Comparison of ENCODE assay signal across 10 mouse cellular contexts in genomic region chr1:93072279-93072865, GRCm38 (mm10). TPM values are rescaled to one million over a fixed set of nuclear protein-coding genes. Genes with fewer than 3 reads are reported as not detected.
DNase-seq lines count a peak whose midpoint lies in the region; ATAC-seq and TF ChIP-seq lines count a peak whose summit lies in the region.
"Had no signal": no experiment of that assay in that cellular context is flagged by ENCODE, and none has a peak within 500 bp of the region (broad histone marks: within the 10 kb centered on the region; RNA-seq: fewer than 3 reads in every experiment).

No protein-coding gene starts in this region.

- H3K9me3 ChIP-seq in kidney, postnatal 0 days (replicated peaks; ENCODE audit: low read length): no peaks in the 10 kb centered on the region
- H3K9me3 ChIP-seq in lung, embryonic 14.5 days (ENCODE audit: low read depth, low read length): no peaks in the 10 kb centered on the region
- H3K9me3 ChIP-seq: lung, embryonic 15.5 days had no signal

- H3K36me3 ChIP-seq in kidney, postnatal 0 days (ENCODE audit: insufficient read depth, low read length): no peaks in the 10 kb centered on the region
- no peaks in the 10 kb centered on the region for H3K36me3 ChIP-seq in lung, embryonic 14.5 days (ENCODE audit: insufficient read depth)
- H3K36me3 ChIP-seq: lung, embryonic 15.5 days had no signal

- WGBS in kidney, postnatal 0 days: 90% methylated on average over 2 of the region's 2 CpGs
- 84% methylated on average over 2 of the region's 2 CpGs for WGBS in lung, embryonic 14.5 days

- peak; percentile 27 for DNase-seq in adrenal gland, postnatal 10 days
- DNase-seq in adrenal gland, adult 18-20 months (ENCODE audit: low spot score in 2 of 2): no peak
- DNase-seq in kidney, postnatal 0 days (ENCODE audit: low spot score): peak; percentile 40
- no peak for DNase-seq in kidney, adult 8-10 months
- DNase-seq in R1 (ENCODE audit: low read depth, low spot score): peak; percentile 9
- no peak for DNase-seq in lung, embryonic 14.5 days
- no peak for DNase-seq in spleen, postnatal 10 days (ENCODE audit: low spot score in 2 of 2)
- no peak for DNase-seq in thymus, adult 18-20 months
- DNase-seq: gastrocnemius, postnatal 36 days had no signal

- no peak overlapping the region for H3K9ac ChIP-seq in kidney, postnatal 0 days (ENCODE audit: low read depth, low read length)
- H3K9ac ChIP-seq in lung, embryonic 14.5 days: no peak overlapping the region
- H3K9ac ChIP-seq: lung, embryonic 15.5 days had no signal

- no peaks in the 10 kb centered on the region for H3K4me1 ChIP-seq in kidney, postnatal 0 days (replicated peaks; ENCODE audit: insufficient read depth, low read length)
- no peaks in the 10 kb centered on the region for H3K4me1 ChIP-seq in lung, embryonic 14.5 days (ENCODE audit: insufficient read depth)

- H3K4me2 ChIP-seq in kidney, postnatal 0 days (ENCODE audit: low read length): no peak overlapping the region
- no peak overlapping the region for H3K4me2 ChIP-seq in lung, embryonic 14.5 days

- TF ChIP-seq CTCF in kidney, postnatal 0 days (IDR thresholded peaks at IDR 0.05; ENCODE audit: low read depth): peak; percentile 64
- peak; percentile 32; the same call in 1 of the 2 replicates for TF ChIP-seq CTCF in lung, embryonic 14.5 days (IDR thresholded peaks at IDR 0.05; ENCODE audit: low read depth)

- no peak for ATAC-seq in kidney, postnatal 0 days (replicated peaks; ENCODE audit: low FRiP score, low read depth)
- ATAC-seq in lung, embryonic 14.5 days (ENCODE audit: insufficient read depth): no peak

- H3K27ac ChIP-seq in kidney, postnatal 0 days: no peak overlapping the region
- H3K27ac ChIP-seq in lung, embryonic 14.5 days (ENCODE audit: low read depth): no peak overlapping the region
- H3K27ac ChIP-seq: lung, embryonic 15.5 days had no signal

- no peaks in the 10 kb centered on the region for H3K27me3 ChIP-seq in kidney, postnatal 0 days (ENCODE audit: insufficient read depth, low read length)
- no peaks in the 10 kb centered on the region for H3K27me3 ChIP-seq in lung, embryonic 14.5 days (ENCODE audit: insufficient read depth, low read length)
- H3K27me3 ChIP-seq: lung, embryonic 15.5 days had no signal

- H3K4me3 ChIP-seq in kidney, postnatal 0 days (replicated peaks; ENCODE audit: low read depth, low read length): no peak overlapping the region
- no peak overlapping the region for H3K4me3 ChIP-seq in lung, embryonic 14.5 days (ENCODE audit: low read depth, low read length)
- H3K4me3 ChIP-seq: lung, embryonic 15.5 days had no signal

RNA-seq across cellular contexts. Expression of gene Kif1a, which starts 29.4 kb away (rescaled TPM):
- total RNA-seq in adrenal gland, postnatal 10 days (2021): 10 to 100 TPM; 15.6 to 29.2 TPM
- total RNA-seq in adrenal gland, adult 18-20 months (2021): 10 to 100 TPM; 37.9 to 38.1 TPM
- 3.7 and 4.8 TPM in 2 replicates for polyA plus RNA-seq in kidney, postnatal 0 days (2015; fragmentation: Nextera tagmentation; extraction: Ambion mirVana)
- 8.6 and 11.2 TPM in 2 replicates for polyA plus RNA-seq in lung, embryonic 14.5 days (2014; fragmentation: Nextera tagmentation; extraction: Ambion mirVana)

Comparison
In these comparisons a context has a peak if more than half of its experiments do, and no peak if none do; other contexts are left out.
1. DNase-seq: peak in adrenal gland, postnatal 10 days (single experiment), kidney, postnatal 0 days (single experiment) and R1 (single experiment); none in adrenal gland, adult 18-20 months (0 of 2), kidney, adult 8-10 months (0 of 2), lung, embryonic 14.5 days (single experiment), spleen, postnatal 10 days (0 of 2) and thymus, adult 18-20 months (0 of 2).